Mouse (Mus musculus): ENCODE data around the gene Prr3. TPM values are rescaled to one million over a fixed set of nuclear protein-coding genes. Genes with fewer than 3 reads are reported as not detected.

The Prr3 gene
- polyA plus RNA-seq, 1 experiment = 7.8 TPM

DNA sequence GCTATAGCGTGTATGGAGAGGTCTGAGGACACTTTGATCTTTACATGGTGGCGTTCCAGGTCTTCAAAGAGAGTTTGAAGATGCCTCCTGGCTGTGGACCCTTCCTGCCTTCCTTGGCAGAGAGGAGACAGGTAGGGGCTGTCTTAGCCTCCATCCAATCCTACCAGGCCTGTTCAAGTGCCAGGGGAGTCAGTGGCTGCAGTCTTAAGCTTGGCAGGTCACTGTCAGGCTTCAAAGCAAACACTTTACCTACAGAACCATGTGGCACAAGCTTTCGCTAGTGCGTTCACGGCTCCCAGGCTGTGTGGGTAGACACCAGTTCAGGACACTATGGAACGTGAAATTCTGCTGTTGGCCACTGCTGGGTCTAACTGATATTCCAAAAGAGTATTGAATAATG lies 42.9 kb upstream of the Prr3 start:
- 92% methylated on average over 6 of the region's 6 CpGs for WGBS
- no peaks in the 10 kb centered on the region for H3K36me3 ChIP-seq (ENCODE audit: control insufficient read depth, insufficient read depth, low read length)
- H3K27me3 ChIP-seq (ENCODE audit: control insufficient read depth, insufficient read depth, low read length) = no peaks in the 10 kb centered on the region
- H3K4me1 ChIP-seq (ENCODE audit: control insufficient read depth, insufficient read depth, insufficient read length, low read length) = peaks cover 22% of the 10 kb centered on the region
- no peak overlapping the region for H3K4me3 ChIP-seq (ENCODE audit: low read depth, low read length)
- TF ChIP-seq POLR2A (IDR thresholded peaks at IDR 0.05; ENCODE audit: low read depth, low read length) (no peak), CTCF (IDR thresholded peaks at IDR 0.05; ENCODE audit: extremely low read depth, insufficient read length, insufficient replicate concordance, low read depth, low read length) (no peak)
- H3K27ac ChIP-seq (ENCODE audit: insufficient read depth, low read depth, low read length) = peak overlapping the region; percentile 62

DNA sequence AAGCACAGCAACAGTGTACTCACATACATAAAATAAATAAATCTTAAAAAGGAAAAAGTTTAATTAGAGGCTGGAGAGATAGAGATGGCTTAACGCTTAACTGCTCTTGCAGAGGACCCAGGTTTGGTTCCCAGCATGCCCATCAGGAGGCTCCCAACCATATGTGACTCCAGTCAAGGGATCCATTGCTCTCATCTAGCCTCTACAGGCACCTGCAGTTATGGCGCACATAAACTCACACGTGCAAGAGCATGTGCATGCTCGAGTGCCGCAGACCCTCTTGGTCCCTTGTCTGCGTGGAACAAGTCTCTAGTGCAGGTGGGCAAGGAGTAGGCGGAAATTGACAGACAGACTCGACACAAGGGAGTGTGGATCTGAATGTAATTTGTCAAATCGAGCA lies 42.1 kb upstream of the Prr3 start:
- H3K4me1 ChIP-seq (ENCODE audit: control insufficient read depth, insufficient read depth, insufficient read length, low read length) = peaks cover 22% of the 10 kb centered on the region
- no peak overlapping the region for H3K4me3 ChIP-seq (ENCODE audit: low read depth, low read length)
- no peak overlapping the region for H3K27ac ChIP-seq (ENCODE audit: insufficient read depth, low read depth, low read length)
- WGBS = 95% methylated on average over 9 of the region's 9 CpGs
- TF ChIP-seq POLR2A (IDR thresholded peaks at IDR 0.05; ENCODE audit: low read depth, low read length) (no peak), CTCF (IDR thresholded peaks at IDR 0.05; ENCODE audit: extremely low read depth, insufficient read length, insufficient replicate concordance, low read depth, low read length) (no peak)
- no peaks in the 10 kb centered on the region for H3K27me3 ChIP-seq (ENCODE audit: control insufficient read depth, insufficient read depth, low read length)
- no peaks in the 10 kb centered on the region for H3K36me3 ChIP-seq (ENCODE audit: control insufficient read depth, insufficient read depth, low read length)

GRCm38 (mm10) chr17:36021309-36021708 lies 41.3 kb upstream of the Prr3 start:
- Histone ChIP-seq H3K4me1 (ENCODE audit: control insufficient read depth, insufficient read depth, insufficient read length, low read length) (peaks cover 22% of the 10 kb centered on the region), H3K27ac (ENCODE audit: insufficient read depth, low read depth, low read length) (peak overlapping the region; percentile 88), H3K4me3 (ENCODE audit: low read depth, low read length) (no peak overlapping the region), H3K36me3 (ENCODE audit: control insufficient read depth, insufficient read depth, low read length) (peaks cover 5% of the 10 kb centered on the region; the same call in 1 of the 2 replicates), H3K27me3 (ENCODE audit: control insufficient read depth, insufficient read depth, low read length) (no peaks in the 10 kb centered on the region)
- WGBS = 83% methylated on average over 1 of the region's 1 CpGs
- TF ChIP-seq POLR2A (IDR thresholded peaks at IDR 0.05; ENCODE audit: low read depth, low read length) (no peak), CTCF (IDR thresholded peaks at IDR 0.05; ENCODE audit: extremely low read depth, insufficient read length, insufficient replicate concordance, low read depth, low read length) (no peak)

DNA sequence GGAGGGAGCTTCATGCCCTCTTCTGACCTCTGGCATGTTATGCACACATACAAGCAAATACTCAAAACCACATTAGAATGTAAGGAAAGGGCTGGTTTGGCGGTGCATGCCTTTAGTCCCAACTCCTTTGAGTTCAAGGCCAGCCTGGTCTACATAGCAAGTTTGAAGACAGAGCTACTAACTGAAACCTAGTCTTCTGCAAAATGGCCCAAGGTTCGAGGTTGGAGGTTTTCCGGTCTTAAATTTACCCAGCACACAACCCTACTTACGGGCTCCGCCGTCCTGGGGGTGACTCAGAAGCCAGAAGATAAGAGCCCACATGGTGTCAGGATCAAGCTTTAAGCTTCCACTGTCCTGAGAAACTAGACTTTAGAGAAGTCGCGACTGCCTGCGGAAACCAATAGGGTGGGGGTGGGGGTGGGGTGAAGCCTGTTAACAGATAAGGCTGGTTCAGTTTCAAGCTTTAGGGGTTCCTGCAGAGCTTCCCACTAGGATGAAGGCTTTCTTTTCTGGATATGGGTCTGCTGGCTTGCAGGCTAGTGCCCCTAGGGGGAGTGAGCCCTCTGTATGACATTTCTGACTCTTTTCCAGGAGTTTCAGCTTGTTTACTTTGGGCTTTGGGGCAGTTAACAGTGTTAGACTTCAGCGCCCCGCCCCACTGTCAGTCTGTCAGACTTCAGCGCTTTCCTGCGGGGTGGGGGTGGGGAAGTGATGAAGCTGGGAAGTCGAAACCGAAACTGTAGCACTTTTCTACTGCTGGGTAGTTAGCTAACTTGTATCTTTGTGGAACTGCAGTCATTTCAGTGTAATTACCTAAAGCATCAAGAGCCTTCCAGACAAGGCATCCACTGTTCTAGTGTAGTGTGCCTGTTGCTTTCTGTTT lies 40.4 kb upstream of the Prr3 start, which contains the start of gene H2-T24:
TSS of gene H2-T24 (minus strand) at position 370 of the 883 bp plus-strand sequence.
- 20% methylated on average over 15 of the region's 15 CpGs for WGBS
- Histone ChIP-seq H3K27me3 (ENCODE audit: control insufficient read depth, insufficient read depth, low read length) (no peaks in the 10 kb centered on the region), H3K27ac (ENCODE audit: insufficient read depth, low read depth, low read length) (peak within 1 kb of the TSS; percentile 88), H3K36me3 (ENCODE audit: control insufficient read depth, insufficient read depth, low read length) (peaks cover 11% of the 10 kb centered on the region), H3K4me1 (ENCODE audit: control insufficient read depth, insufficient read depth, insufficient read length, low read length) (peaks cover 22% of the 10 kb centered on the region), H3K4me3 (ENCODE audit: low read depth, low read length) (peak within 1 kb of the TSS; percentile 40)
- TF ChIP-seq POLR2A (IDR thresholded peaks at IDR 0.05; ENCODE audit: low read depth, low read length) = no peak; the same call in 1 of the 2 replicates
- TF ChIP-seq CTCF (IDR thresholded peaks at IDR 0.05; ENCODE audit: extremely low read depth, insufficient read length, insufficient replicate concordance, low read depth, low read length) = peak; percentile 19; the same call in 1 of the 2 replicates

DNA sequence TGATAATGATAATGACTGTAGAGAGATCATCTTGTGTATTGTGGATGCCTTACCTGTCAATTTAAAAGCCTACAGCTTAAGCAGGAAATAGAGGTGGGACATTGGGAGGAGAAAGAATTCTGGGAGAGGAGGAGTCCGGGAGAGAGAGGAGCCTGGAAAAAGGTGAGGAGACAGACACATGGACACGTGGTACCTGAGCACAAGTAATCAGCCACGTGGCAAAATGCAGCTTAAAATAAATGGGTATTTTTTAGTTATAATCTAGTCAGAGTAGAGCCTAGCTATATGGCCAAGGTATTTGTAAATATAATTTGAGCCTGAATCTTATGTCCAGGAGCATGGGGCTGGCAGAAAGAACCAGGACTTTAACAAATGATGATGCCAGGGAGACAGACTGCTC lies 39.5 kb upstream of the Prr3 start:
- peaks cover 22% of the 10 kb centered on the region for H3K4me1 ChIP-seq (ENCODE audit: control insufficient read depth, insufficient read depth, insufficient read length, low read length)
- 45% methylated on average over 3 of the region's 3 CpGs for WGBS

GRCm38 (mm10) chr17:36018979-36019378 lies 38.9 kb upstream of the Prr3 start:
- WGBS = 66% methylated on average over 2 of the region's 2 CpGs
- H3K27me3 ChIP-seq (ENCODE audit: control insufficient read depth, insufficient read depth, low read length) = no peaks in the 10 kb centered on the region
- peaks cover 24% of the 10 kb centered on the region for H3K36me3 ChIP-seq (ENCODE audit: control insufficient read depth, insufficient read depth, low read length)
- no peak overlapping the region for H3K4me3 ChIP-seq (ENCODE audit: low read depth, low read length)
- no peak for TF ChIP-seq CTCF (IDR thresholded peaks at IDR 0.05; ENCODE audit: extremely low read depth, insufficient read length, insufficient replicate concordance, low read depth, low read length)
- no peak for TF ChIP-seq POLR2A (IDR thresholded peaks at IDR 0.05; ENCODE audit: low read depth, low read length)
- H3K4me1 ChIP-seq (ENCODE audit: control insufficient read depth, insufficient read depth, insufficient read length, low read length) = peaks cover 19% of the 10 kb centered on the region
- no peak overlapping the region for H3K27ac ChIP-seq (ENCODE audit: insufficient read depth, low read depth, low read length)

More for the DNA sequence above, 39.5 kb upstream of the Prr3 start:
- peak overlapping the region; percentile 85 for H3K27ac ChIP-seq (ENCODE audit: insufficient read depth, low read depth, low read length)
- no peak overlapping the region for H3K4me3 ChIP-seq (ENCODE audit: low read depth, low read length)
- TF ChIP-seq POLR2A (IDR thresholded peaks at IDR 0.05; ENCODE audit: low read depth, low read length) = no peak
- TF ChIP-seq CTCF (IDR thresholded peaks at IDR 0.05; ENCODE audit: extremely low read depth, insufficient read length, insufficient replicate concordance, low read depth, low read length) = no peak
- H3K36me3 ChIP-seq (ENCODE audit: control insufficient read depth, insufficient read depth, low read length) = peaks cover 20% of the 10 kb centered on the region
- no peaks in the 10 kb centered on the region for H3K27me3 ChIP-seq (ENCODE audit: control insufficient read depth, insufficient read depth, low read length)

- Histone ChIP-seq H3K27ac (ENCODE audit: insufficient read depth, low read depth, low read length) (no peak overlapping the region), H3K4me1 (ENCODE audit: control insufficient read depth, insufficient read depth, insufficient read length, low read length) (peaks cover 8% of the 10 kb centered on the region; the same call in 1 of the 2 replicates), H3K4me3 (ENCODE audit: low read depth, low read length) (no peak overlapping the region), H3K27me3 (ENCODE audit: control insufficient read depth, insufficient read depth, low read length) (no peaks in the 10 kb centered on the region), H3K36me3 (ENCODE audit: control insufficient read depth, insufficient read depth, low read length) (peaks cover 24% of the 10 kb centered on the region)
- WGBS = 90% methylated on average over 5 of the region's 5 CpGs
- TF ChIP-seq POLR2A (IDR thresholded peaks at IDR 0.05; ENCODE audit: low read depth, low read length) = no peak
- TF ChIP-seq CTCF (IDR thresholded peaks at IDR 0.05; ENCODE audit: extremely low read depth, insufficient read length, insufficient replicate concordance, low read depth, low read length) = no peak
These were observed 37.0 kb upstream of the Prr3 start for GRCm38 (mm10) chr17:36017046-36017445.
